ENCODE assay signal across 11 mouse cellular contexts in the genomic region with DNA sequence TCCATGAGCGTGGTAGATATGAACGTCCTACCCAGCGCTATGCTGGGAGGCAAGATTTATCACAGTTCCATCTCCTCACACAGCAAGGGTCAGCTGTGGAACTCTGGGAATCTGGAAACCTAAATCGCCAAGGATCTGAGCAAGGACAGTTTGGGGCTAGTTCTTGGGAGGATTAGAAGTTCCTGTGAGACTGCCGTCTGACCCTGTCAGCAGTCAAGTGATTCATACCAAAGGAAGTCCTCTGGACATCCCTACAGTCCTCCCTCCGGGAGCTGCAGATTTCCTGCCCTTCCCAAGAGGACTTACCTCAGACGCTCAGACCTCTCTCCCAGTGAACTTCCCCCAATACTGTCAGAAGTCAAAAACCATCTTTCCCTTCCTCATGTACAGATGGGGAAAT. TPM values are rescaled to one million over a fixed set of nuclear protein-coding genes. Genes with fewer than 3 reads are reported as not detected.
A peak's percentile ranks its signal among the peaks of the same experiment; 100 is the strongest.
DNase-seq lines count a peak whose midpoint lies in the region; ATAC-seq and TF ChIP-seq lines count a peak whose summit lies in the region.
"Had no signal": no experiment of that assay in that cellular context is flagged by ENCODE, and none has a peak within 500 bp of the region (broad histone marks: within the 10 kb centered on the region; RNA-seq: fewer than 3 reads in every experiment).

No protein-coding gene starts in this region.

- DNase-seq in liver, postnatal 0 days, result no peak
- no peak for DNase-seq in liver, embryonic 11.5 days (ENCODE audit: low spot score)
- DNase-seq in embryonic facial prominence, embryonic 11.5 days (ENCODE audit: low spot score), result no peak
- no peak for DNase-seq in layer of hippocampus, postnatal 14 days (ENCODE audit: low spot score in 2 of 2)
- no peak for DNase-seq in thymus, postnatal 4 days
- DNase-seq: heart, adult 2 months had no signal

- 46% methylated on average over 7 of the region's 7 CpGs for WGBS in liver, postnatal 0 days (ENCODE audit: insufficient replicate concordance)
- 32% methylated on average over 7 of the region's 7 CpGs for WGBS in liver, embryonic 11.5 days
- WGBS in embryonic facial prominence, embryonic 11.5 days, result 27% methylated on average over 7 of the region's 7 CpGs
- 40% methylated on average over 7 of the region's 7 CpGs for WGBS in intestine, embryonic 16.5 days
- WGBS in limb, embryonic 13.5 days, result 16% methylated on average over 7 of the region's 7 CpGs

- H3K9me3 ChIP-seq in liver, postnatal 0 days (ENCODE audit: low read length), result no peaks in the 10 kb centered on the region
- H3K9me3 ChIP-seq in liver, embryonic 11.5 days (ENCODE audit: control insufficient read depth, low read length), result no peaks in the 10 kb centered on the region
- no peaks in the 10 kb centered on the region for H3K9me3 ChIP-seq in embryonic facial prominence, embryonic 11.5 days (replicated peaks; ENCODE audit: control insufficient read depth, low read length)
- H3K9me3 ChIP-seq in intestine, embryonic 16.5 days (ENCODE audit: control insufficient read depth, low read length), result no peaks in the 10 kb centered on the region
- no peaks in the 10 kb centered on the region for H3K9me3 ChIP-seq in limb, embryonic 13.5 days
- H3K9me3 ChIP-seq: liver, embryonic 12.5 days had no signal

- H3K27me3 ChIP-seq in liver, postnatal 0 days (ENCODE audit: insufficient read depth, low read length), result 0 out of 2 replicates have a peak, but pooled peaks cover 5% of the 10 kb centered on the region
- H3K27me3 ChIP-seq in liver, embryonic 11.5 days (replicated peaks; ENCODE audit: control insufficient read depth, insufficient read depth, low read length), result peaks cover 19% of the 10 kb centered on the region
- no peaks in the 10 kb centered on the region; the same call in 1 of the 2 replicates for H3K27me3 ChIP-seq in embryonic facial prominence, embryonic 11.5 days (ENCODE audit: control insufficient read depth, insufficient read depth, low read length)
- H3K27me3 ChIP-seq in intestine, embryonic 16.5 days (replicated peaks; ENCODE audit: control insufficient read depth, insufficient read depth, low read length), result no peaks in the 10 kb centered on the region
- H3K27me3 ChIP-seq in limb, embryonic 13.5 days, result peaks cover 67% of the 10 kb centered on the region

- no peaks in the 10 kb centered on the region for H3K36me3 ChIP-seq in liver, postnatal 0 days (replicated peaks; ENCODE audit: insufficient read depth, low read length)
- no peaks in the 10 kb centered on the region; the same call in 1 of the 2 replicates for H3K36me3 ChIP-seq in liver, embryonic 11.5 days (ENCODE audit: control insufficient read depth, insufficient read depth, low read length)
- no peaks in the 10 kb centered on the region for H3K36me3 ChIP-seq in embryonic facial prominence, embryonic 11.5 days (replicated peaks; ENCODE audit: control insufficient read depth, insufficient read depth, low read depth, low read length)
- H3K36me3 ChIP-seq in intestine, embryonic 16.5 days (ENCODE audit: control insufficient read depth, insufficient read depth, low read length), result no peaks in the 10 kb centered on the region
- H3K36me3 ChIP-seq in limb, embryonic 13.5 days, result no peaks in the 10 kb centered on the region
- H3K36me3 ChIP-seq: liver, embryonic 12.5 days had no signal

- H3K27ac ChIP-seq in liver, postnatal 0 days (ENCODE audit: low read depth), result peak overlapping the region; percentile 61
- no peak overlapping the region for H3K27ac ChIP-seq in liver, embryonic 11.5 days (ENCODE audit: low read depth, low read length)
- peak overlapping the region; percentile 61 for H3K27ac ChIP-seq in embryonic facial prominence, embryonic 11.5 days (replicated peaks; ENCODE audit: low read depth, low read length)
- 0 out of 2 replicates have a peak overlapping the region, but pooled peaks have one; percentile 15 for H3K27ac ChIP-seq in intestine, embryonic 16.5 days (ENCODE audit: low read length)
- peak overlapping the region; percentile 35; the same call in 1 of the 2 replicates for H3K27ac ChIP-seq in limb, embryonic 13.5 days
- H3K27ac ChIP-seq: heart, adult 2 months; liver, embryonic 12.5 days had no signal

- H3K4me1 ChIP-seq in liver, postnatal 0 days (ENCODE audit: insufficient read depth), result peaks cover 8% of the 10 kb centered on the region; the same call in 1 of the 2 replicates
- peaks cover 15% of the 10 kb centered on the region for H3K4me1 ChIP-seq in liver, embryonic 11.5 days (replicated peaks; ENCODE audit: control insufficient read depth, insufficient read depth, low read length)
- H3K4me1 ChIP-seq in embryonic facial prominence, embryonic 11.5 days (ENCODE audit: control insufficient read depth, insufficient read depth, low read length), result peaks cover 23% of the 10 kb centered on the region
- H3K4me1 ChIP-seq in intestine, embryonic 16.5 days (ENCODE audit: control insufficient read depth, insufficient read depth, low read length), result peaks cover 20% of the 10 kb centered on the region
- H3K4me1 ChIP-seq in limb, embryonic 13.5 days, result peaks cover 49% of the 10 kb centered on the region

- H3K9ac ChIP-seq in liver, postnatal 0 days (replicated peaks), result no peak overlapping the region
- no peak overlapping the region for H3K9ac ChIP-seq in liver, embryonic 11.5 days (ENCODE audit: low read depth, low read length)
- no peak overlapping the region for H3K9ac ChIP-seq in embryonic facial prominence, embryonic 11.5 days (replicated peaks; ENCODE audit: low read length)
- peak overlapping the region; percentile 12; the same call in 1 of the 2 replicates for H3K9ac ChIP-seq in intestine, embryonic 16.5 days (ENCODE audit: low read depth, low read length)
- peak overlapping the region; percentile 50 for H3K9ac ChIP-seq in limb, embryonic 13.5 days
- H3K9ac ChIP-seq: liver, embryonic 12.5 days had no signal

- no peak overlapping the region for H3K4me3 ChIP-seq in liver, postnatal 0 days (ENCODE audit: low read depth, low read length)
- H3K4me3 ChIP-seq in liver, embryonic 11.5 days (ENCODE audit: low read depth, low read length), result no peak overlapping the region
- H3K4me3 ChIP-seq in embryonic facial prominence, embryonic 11.5 days (ENCODE audit: low read depth, low read length), result no peak overlapping the region
- no peak overlapping the region for H3K4me3 ChIP-seq in intestine, embryonic 16.5 days (ENCODE audit: low read length)
- no peak overlapping the region for H3K4me3 ChIP-seq in limb, embryonic 13.5 days
- H3K4me3 ChIP-seq: heart, adult 2 months; liver, embryonic 12.5 days had no signal

- no peak for ATAC-seq in liver, postnatal 0 days
- ATAC-seq in liver, embryonic 11.5 days (replicated peaks; ENCODE audit: low FRiP score), result no peak
- no peak for ATAC-seq in embryonic facial prominence, embryonic 11.5 days (replicated peaks; ENCODE audit: insufficient number of reproducible peaks, low FRiP score, low TSS enrichment, low read depth)
- no peak for ATAC-seq in intestine, embryonic 16.5 days
- no peak for ATAC-seq in limb, embryonic 13.5 days (ENCODE audit: low FRiP score, low read depth)
- no peak for ATAC-seq in megakaryocyte progenitor cell, adult 5-6 weeks (replicated peaks; ENCODE audit: poor library complexity)
- ATAC-seq: inflammation-experienced regulatory T-cells, adult 6 months; liver, embryonic 12.5 days had no signal

- no peak overlapping the region for H3K4me2 ChIP-seq in liver, postnatal 0 days (ENCODE audit: low read depth, low read length)
- H3K4me2 ChIP-seq in liver, embryonic 11.5 days, result no peak overlapping the region
- H3K4me2 ChIP-seq in embryonic facial prominence, embryonic 11.5 days (ENCODE audit: low read depth, low read length), result no peak overlapping the region
- H3K4me2 ChIP-seq in intestine, embryonic 16.5 days (ENCODE audit: low read depth, low read length), result no peak overlapping the region
- H3K4me2 ChIP-seq in limb, embryonic 13.5 days (replicated peaks), result peak overlapping the region; percentile 12
- H3K4me2 ChIP-seq: liver, embryonic 12.5 days had no signal

- TF ChIP-seq EP300 in liver, postnatal 0 days (IDR thresholded peaks at IDR 0.05; ENCODE audit: low read depth), result no peak

- TF ChIP-seq CTCF in liver, postnatal 0 days (IDR thresholded peaks at IDR 0.05; ENCODE audit: low read depth), result no peak

RNA-seq across cellular contexts. Expression of gene Enho, which starts 3.8 kb away (rescaled TPM):
- 25.2 and 26.4 TPM in 2 replicates for polyA plus RNA-seq in liver, postnatal 0 days (2015; fragmentation: Nextera tagmentation; extraction: Ambion mirVana)
- polyA plus RNA-seq in liver, embryonic 11.5 days (2014; fragmentation: Nextera tagmentation; extraction: Ambion mirVana), result 3.7 and 3.8 TPM in 2 replicates
- polyA plus RNA-seq in embryonic facial prominence, embryonic 11.5 days (2014; fragmentation: Nextera tagmentation; extraction: Ambion mirVana), result 19.9 and 24.5 TPM in 2 replicates
- 7.6 and 8.7 TPM in 2 replicates for polyA plus RNA-seq in intestine, embryonic 16.5 days (2015; fragmentation: Nextera tagmentation; extraction: Ambion mirVana)
- polyA plus RNA-seq in limb, embryonic 13.5 days (2015; fragmentation: Nextera tagmentation; extraction: Ambion mirVana), result 12.7 and 13.6 TPM in 2 replicates
- total RNA-seq in layer of hippocampus, postnatal 14 days (2021), result 10 to 100 TPM; 61.0 to 69.8 TPM
- total RNA-seq in megakaryocyte progenitor cell, adult 5-6 weeks (2015), result not detected in 2 replicates
- total RNA-seq in megakaryocyte progenitor cell, adult 5-6 weeks (2017), result not detected in 2 replicates
- polyA plus RNA-seq: inflammation-experienced regulatory T-cells, adult 6 months had no signal

Comparison
In these comparisons a context has a peak if more than half of its experiments do, and no peak if none do; other contexts are left out.
1. H3K9ac ChIP-seq: peak in intestine, embryonic 16.5 days (single experiment) and limb, embryonic 13.5 days (single experiment); none in liver, postnatal 0 days (single experiment), liver, embryonic 11.5 days (single experiment) and embryonic facial prominence, embryonic 11.5 days (single experiment).